Mouse (Mus musculus) heart, embryonic 11.5 days (tissue): ENCODE data around the gene Elk3. TPM values are rescaled to one million over a fixed set of nuclear protein-coding genes. Genes with fewer than 3 reads are reported as not detected.

ENCODE experiments used
- ATAC-seq: fragments of 200-750 bp; cut with Nextera tagmentation; replicated peaks from 2 replicates; pipeline ENCODE4 v1.8.0; 2017; ENCODE audit warnings: moderate library complexity; ENCODE audit not compliant: insufficient number of reproducible peaks, low FRiP score, low TSS enrichment
- H3K27ac ChIP-seq: fragments of 300-500 bp; sonication (generic); 2 replicates; pipeline ENCODE4 v1.5.1; 2014; ENCODE audit warnings: mild to moderate bottlenecking, low read depth, low read length
- H3K27me3 ChIP-seq: fragments of 300-500 bp; sonication (generic); 2 replicates; pipeline ENCODE4 v1.6.1; 2014; ENCODE audit warnings: mild to moderate bottlenecking, low read length, mixed read lengths; ENCODE audit not compliant: control insufficient read depth, insufficient read depth
- H3K36me3 ChIP-seq: fragments of 300-500 bp; sonication (generic); 2 replicates; pipeline ENCODE4 v1.6.1; 2014; ENCODE audit warnings: mild to moderate bottlenecking, low read length, moderate library complexity, mixed read lengths; ENCODE audit not compliant: control insufficient read depth, insufficient read depth
- H3K4me1 ChIP-seq: fragments of 300-500 bp; sonication (generic); 2 replicates; pipeline ENCODE4 v1.6.1; 2014; ENCODE audit warnings: low read length; ENCODE audit not compliant: control insufficient read depth, insufficient read depth
- H3K4me2 ChIP-seq: fragments of 300-500 bp; sonication (generic); 2 replicates; pipeline ENCODE4 v1.6.1; 2014; ENCODE audit warnings: mild to moderate bottlenecking, moderate library complexity
- H3K4me3 ChIP-seq: fragments of 300-500 bp; sonication (generic); 2 replicates; pipeline ENCODE4 v1.5.1; 2014; ENCODE audit warnings: low read depth, low read length
- H3K9ac ChIP-seq: fragments of 300-500 bp; sonication (generic); 2 replicates; pipeline ENCODE4 v1.6.1; 2014; ENCODE audit warnings: mild to moderate bottlenecking, low read depth, low read length, moderate library complexity
- H3K9me3 ChIP-seq: fragments of 300-500 bp; sonication (generic); replicated peaks from 2 replicates; pipeline ENCODE4 v1.6.1; 2016; ENCODE audit warnings: low read length; ENCODE audit not compliant: control insufficient read depth
- WGBS: fragments of 180-500 bp; shearing (Covaris S2); extraction: QIAGEN DNeasy Blood & Tissue Kit; methylation state at CpG from one replicate; pipeline ENCODE4 v1.1.7; 2014; ENCODE audit not compliant: insufficient replicate concordance; 5-methylcytosine and 5-hydroxymethylcytosine counted together
- polyA plus RNA-seq: library from polyadenylated mRNA; unstranded; fragments of >200 nt; fragmentation: Nextera tagmentation; extraction: Ambion mirVana; gene quantifications from 2 replicates; pipeline ENCODE4 v1.2.1, GENCODE M21; 2014

The Elk3 gene
- polyA plus RNA-seq, 1 experiment from 2014 or later: 42.1 TPM

DNA sequence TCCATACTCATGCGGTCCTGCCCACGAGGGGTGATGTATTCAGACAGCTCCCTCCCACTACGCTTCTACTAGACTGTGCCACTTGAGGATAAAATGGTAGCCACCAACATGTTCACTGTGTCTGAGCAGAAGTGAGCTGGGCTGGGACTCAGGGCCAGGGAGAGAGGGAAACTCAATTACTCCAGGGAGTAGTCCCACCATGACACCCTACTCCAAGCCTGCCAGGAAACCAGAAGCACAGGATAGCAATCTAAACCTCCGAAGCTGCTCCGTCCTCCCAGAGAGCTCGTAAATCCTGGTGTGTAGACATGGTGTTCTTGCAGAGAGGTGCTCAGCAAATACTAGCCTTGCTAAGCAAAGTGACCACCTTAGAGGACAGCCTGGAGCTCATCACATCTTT, 57.8 kb downstream of the Elk3 start:
- 86% methylated on average over 6 of the region's 6 CpGs for WGBS
- ATAC-seq: no peak
- Histone ChIP-seq H3K4me2 (no peak overlapping the region), H3K27me3 (no peaks in the 10 kb centered on the region), H3K4me1 (peaks cover 14% of the 10 kb centered on the region), H3K4me3 (no peak overlapping the region), H3K9ac (no peak overlapping the region), H3K36me3 (peaks cover 2% of the 10 kb centered on the region; the same call in 1 of the 2 replicates), H3K9me3 (no peaks in the 10 kb centered on the region), H3K27ac (no peak overlapping the region)

DNA sequence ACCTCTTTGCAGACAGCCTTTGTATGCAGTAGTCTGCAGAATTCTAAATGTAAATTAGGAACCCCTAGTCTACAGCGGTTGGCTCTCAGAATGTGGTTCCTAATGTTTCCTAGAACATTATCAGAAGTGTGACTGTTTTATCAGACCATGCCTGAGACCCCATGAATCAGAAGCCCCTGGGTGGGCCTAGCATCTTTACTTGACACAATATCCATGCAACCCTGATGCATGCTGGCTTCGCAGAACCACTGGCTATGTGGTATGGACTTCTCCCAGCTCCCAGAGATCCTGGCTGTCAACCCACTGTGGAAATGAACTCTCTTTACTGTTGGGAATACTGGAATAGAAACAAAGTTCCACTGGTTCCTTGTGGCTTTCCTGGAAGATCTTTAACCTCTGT, 58.3 kb downstream of the Elk3 start:
- 88% methylated on average over 2 of the region's 2 CpGs for WGBS
- peaks cover 2% of the 10 kb centered on the region; the same call in 1 of the 2 replicates for H3K36me3 ChIP-seq
- H3K4me1 ChIP-seq: peaks cover 17% of the 10 kb centered on the region

DNA sequence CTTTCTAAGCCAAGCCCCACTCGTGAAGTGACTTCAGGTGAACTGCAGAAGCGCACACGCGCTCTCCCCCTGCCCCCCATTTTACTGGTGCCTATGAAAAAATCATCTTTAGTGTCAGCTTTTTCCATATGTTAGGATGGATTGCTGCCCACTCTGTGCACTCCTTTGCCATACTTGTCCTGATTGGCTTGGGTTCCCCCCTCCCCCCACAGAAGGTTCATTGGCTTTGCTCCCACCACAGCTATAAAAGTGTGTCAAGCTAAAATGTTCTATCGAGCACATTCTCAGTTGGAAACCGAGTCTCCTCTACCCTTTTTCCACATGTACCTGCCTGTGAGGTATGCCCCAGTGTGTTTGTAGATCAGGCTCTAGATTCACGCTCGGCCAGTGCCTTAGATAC, 59.5 kb downstream of the Elk3 start:
- Histone ChIP-seq H3K4me1 (peaks cover 20% of the 10 kb centered on the region), H3K27ac (peak overlapping the region; percentile 43; the same call in 1 of the 2 replicates), H3K9ac (no peak overlapping the region), H3K9me3 (no peaks in the 10 kb centered on the region), H3K27me3 (no peaks in the 10 kb centered on the region), H3K36me3 (peaks cover 2% of the 10 kb centered on the region; the same call in 1 of the 2 replicates), H3K4me3 (no peak overlapping the region), H3K4me2 (no peak overlapping the region)
- 85% methylated on average over 8 of the region's 8 CpGs for WGBS
- ATAC-seq: no peak

More for the DNA sequence above, 58.3 kb downstream of the Elk3 start:
- no peak overlapping the region for H3K27ac ChIP-seq
- H3K9me3 ChIP-seq: no peaks in the 10 kb centered on the region
- H3K4me3 ChIP-seq: no peak overlapping the region
- no peak for ATAC-seq
- H3K9ac ChIP-seq: no peak overlapping the region
- H3K4me2 ChIP-seq: no peak overlapping the region
- no peaks in the 10 kb centered on the region for H3K27me3 ChIP-seq

DNA sequence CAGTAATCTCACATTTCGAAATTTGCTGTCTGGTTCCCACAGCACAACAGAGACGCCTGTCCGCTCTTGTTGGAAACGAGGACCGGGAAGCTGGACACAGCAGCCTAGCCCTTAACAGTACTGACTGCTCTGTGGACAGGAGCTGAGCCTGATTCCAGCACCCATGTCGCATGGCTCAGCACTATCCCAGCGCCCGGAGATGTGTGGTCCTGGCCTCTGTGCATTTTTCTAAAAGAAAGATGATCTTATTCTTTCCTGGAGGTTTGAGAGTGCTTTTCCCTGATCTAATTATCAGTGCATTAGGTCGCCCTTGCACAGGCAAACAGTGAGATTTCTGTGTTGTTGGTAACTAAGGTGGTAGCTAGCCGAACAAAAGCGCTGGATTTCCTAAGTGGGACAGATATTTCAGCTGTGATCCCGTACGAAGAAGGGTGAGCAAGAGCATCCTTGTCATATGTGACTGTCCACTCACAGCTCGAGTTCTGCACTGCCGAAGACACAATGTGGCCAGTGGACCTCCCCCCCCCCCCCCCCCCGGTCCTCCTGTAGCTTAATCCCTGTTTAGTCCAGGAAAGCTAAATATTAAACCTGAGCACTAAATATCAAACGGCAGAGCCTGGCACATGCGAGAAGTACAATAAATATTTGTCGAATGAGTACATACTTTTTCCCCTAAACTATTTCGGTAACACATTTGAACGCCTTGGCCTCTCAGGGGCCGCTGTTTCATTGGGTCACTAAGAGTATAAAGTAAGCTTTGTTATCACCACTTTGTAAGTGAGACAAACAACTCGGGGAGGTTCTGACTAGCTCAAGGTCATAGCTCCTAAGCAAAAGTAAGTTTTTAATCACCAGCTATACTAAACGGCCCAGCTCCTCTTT, 60.3 kb downstream of the Elk3 start:
- Histone ChIP-seq H3K4me2 (no peak overlapping the region), H3K4me3 (no peak overlapping the region), H3K27ac (peak overlapping the region; percentile 43), H3K4me1 (peaks cover 20% of the 10 kb centered on the region), H3K27me3 (no peaks in the 10 kb centered on the region), H3K9me3 (no peaks in the 10 kb centered on the region), H3K9ac (0 out of 2 replicates have a peak overlapping the region, but pooled peaks have one; percentile 18), H3K36me3 (peaks cover 5% of the 10 kb centered on the region; the same call in 1 of the 2 replicates)
- WGBS: 64% methylated on average over 24 of the region's 24 CpGs
- no peak for ATAC-seq

DNA sequence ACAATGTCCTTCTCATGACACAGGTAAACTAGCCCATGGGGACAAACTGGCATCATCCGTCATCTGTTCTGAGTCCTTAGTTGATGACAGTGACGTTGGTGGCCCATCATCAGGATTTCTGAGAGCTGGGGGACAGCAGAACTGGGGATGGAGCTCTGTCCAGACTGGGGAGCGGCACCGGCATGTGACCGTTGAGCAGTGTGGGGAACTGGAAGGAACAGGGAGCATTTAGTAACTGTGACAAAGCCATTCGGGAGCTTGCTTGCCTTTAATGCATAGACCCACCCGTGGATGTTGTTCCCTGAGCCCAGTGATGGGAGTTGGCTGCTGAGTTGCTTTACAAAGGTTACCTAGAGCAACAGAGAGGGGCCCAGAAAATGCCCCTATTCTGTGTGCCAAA, 61.0 kb downstream of the Elk3 start:
- WGBS: 77% methylated on average over 7 of the region's 7 CpGs
- ATAC-seq: no peak
- H3K9me3 ChIP-seq: no peaks in the 10 kb centered on the region

DNA sequence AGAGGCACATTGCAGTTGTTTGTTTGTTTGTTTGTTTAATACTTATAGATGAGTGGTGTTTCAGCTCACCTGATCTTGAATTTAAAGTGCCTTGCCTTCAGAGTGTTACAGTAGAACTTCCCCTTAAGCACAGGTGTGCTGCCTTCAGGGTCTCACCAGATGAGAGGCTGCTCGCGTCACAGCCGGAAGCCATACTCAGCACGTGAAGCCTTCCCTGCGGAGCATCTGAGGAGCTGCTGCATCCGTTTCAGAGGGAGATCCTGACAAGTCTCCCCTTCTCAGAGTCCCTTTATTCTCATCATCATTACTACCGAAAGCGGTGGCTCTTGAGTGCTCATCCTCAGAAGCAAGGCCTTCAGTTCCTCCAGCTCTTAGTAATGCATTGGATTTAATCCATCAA, 62.5 kb downstream of the Elk3 start:
- H3K27ac ChIP-seq: no peak overlapping the region

More for the DNA sequence above, 61.0 kb downstream of the Elk3 start:
- peaks cover 5% of the 10 kb centered on the region; the same call in 1 of the 2 replicates for H3K36me3 ChIP-seq
- no peak overlapping the region for H3K4me2 ChIP-seq
- no peaks in the 10 kb centered on the region for H3K27me3 ChIP-seq
- no peak overlapping the region for H3K27ac ChIP-seq
- no peak overlapping the region for H3K4me3 ChIP-seq
- H3K4me1 ChIP-seq: peaks cover 17% of the 10 kb centered on the region
- no peak overlapping the region for H3K9ac ChIP-seq

DNA sequence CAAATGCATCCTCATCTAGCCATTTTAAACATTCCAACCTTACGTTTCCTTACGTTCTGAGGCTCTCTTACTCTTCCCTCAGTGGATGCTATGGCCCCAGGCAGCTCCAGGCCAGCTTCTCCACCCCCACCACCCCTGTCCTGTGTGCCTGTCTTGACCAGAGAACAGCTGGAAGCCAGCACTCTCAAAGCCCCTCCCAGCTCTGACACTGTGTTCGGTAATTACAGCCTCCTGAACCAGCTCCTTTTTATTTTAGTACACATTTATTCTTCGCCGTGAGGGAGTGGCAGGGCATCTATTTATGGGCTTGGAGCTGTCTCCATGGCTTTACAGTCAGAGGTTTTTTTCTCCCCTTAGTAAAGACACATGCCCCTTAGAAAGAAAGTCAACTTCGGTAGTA, 63.0 kb downstream of the Elk3 start:
- ATAC-seq: 0 out of 2 replicates have a peak, but pooled peaks have one; percentile 55
- no peaks in the 10 kb centered on the region for H3K9me3 ChIP-seq

More for the DNA sequence above, 62.5 kb downstream of the Elk3 start:
- H3K4me2 ChIP-seq: no peak overlapping the region
- ATAC-seq: no peak
- no peak overlapping the region for H3K9ac ChIP-seq
- H3K36me3 ChIP-seq: peaks cover 5% of the 10 kb centered on the region; the same call in 1 of the 2 replicates
- 80% methylated on average over 8 of the region's 8 CpGs for WGBS
- no peak overlapping the region for H3K4me3 ChIP-seq
- no peaks in the 10 kb centered on the region for H3K9me3 ChIP-seq
- no peaks in the 10 kb centered on the region for H3K27me3 ChIP-seq
- H3K4me1 ChIP-seq: peaks cover 17% of the 10 kb centered on the region

DNA sequence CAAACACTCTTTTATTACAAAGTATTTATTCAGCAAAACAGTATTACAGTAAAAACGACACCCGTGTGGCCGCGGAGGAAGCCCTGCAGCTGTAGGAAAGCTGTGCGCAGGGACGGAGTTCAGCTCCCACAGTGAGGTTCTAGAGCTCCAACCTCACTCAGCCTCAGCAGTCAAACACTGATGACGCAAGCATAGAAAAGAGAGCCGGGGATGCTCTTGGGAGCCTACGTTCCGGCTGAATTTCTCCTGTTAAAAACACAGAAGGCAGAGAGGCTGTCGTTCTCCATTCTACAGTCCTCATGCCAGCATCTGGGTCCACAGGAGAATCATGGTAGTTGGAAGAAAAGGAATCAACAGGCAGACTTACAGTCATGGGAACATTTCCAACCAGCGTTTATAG, 63.5 kb downstream of the Elk3 start:
- H3K27me3 ChIP-seq: no peaks in the 10 kb centered on the region
- peak overlapping the region; percentile 42; the same call in 1 of the 2 replicates for H3K27ac ChIP-seq
- peaks cover 5% of the 10 kb centered on the region; the same call in 1 of the 2 replicates for H3K36me3 ChIP-seq
- peaks cover 17% of the 10 kb centered on the region for H3K4me1 ChIP-seq
- no peak overlapping the region for H3K4me2 ChIP-seq
- H3K9me3 ChIP-seq: no peaks in the 10 kb centered on the region
- 88% methylated on average over 12 of the region's 12 CpGs for WGBS
- no peak overlapping the region for H3K4me3 ChIP-seq
- no peak for ATAC-seq
- no peak overlapping the region for H3K9ac ChIP-seq

More for the DNA sequence above, 63.0 kb downstream of the Elk3 start:
- 56% methylated on average over 6 of the region's 6 CpGs for WGBS
- H3K36me3 ChIP-seq: peaks cover 5% of the 10 kb centered on the region; the same call in 1 of the 2 replicates
- no peak overlapping the region for H3K4me2 ChIP-seq
- peaks cover 17% of the 10 kb centered on the region for H3K4me1 ChIP-seq
- H3K9ac ChIP-seq: no peak overlapping the region
- H3K4me3 ChIP-seq: no peak overlapping the region
- 0 out of 2 replicates have a peak overlapping the region, but pooled peaks have one; percentile 42 for H3K27ac ChIP-seq
- H3K27me3 ChIP-seq: no peaks in the 10 kb centered on the region
